Mouse (Mus musculus) CH12.LX (cell line): Measurements from ENCODE around the gene Pdcd1lg2. TPM values are rescaled to one million over a fixed set of nuclear protein-coding genes. Genes with fewer than 3 reads are reported as not detected.

Source experiments
- DNase-seq: peaks from one replicate; pipeline ENCODE4 v3.0.0-alpha.2; 2013; ENCODE audit errors: extremely low read depth
- H3K27ac ChIP-seq: 2 replicates; pipeline ENCODE4 v1.5.1; 2012; ENCODE audit warnings: low read depth, mild to moderate bottlenecking, control low read depth, moderate library complexity; ENCODE audit not compliant: insufficient read depth
- H3K27me3 ChIP-seq: replicated peaks from 2 replicates; pipeline ENCODE3; 2012; ENCODE audit warnings: inconsistent platforms
- H3K36me3 ChIP-seq, 2 experiments: replicated peaks in 1 of 2; 2 replicates each; pipeline versions ENCODE3 to v1.6.1; 2012; ENCODE audit warnings: inconsistent platforms in 1 of 2, low read length in 1 of 2, mild to moderate bottlenecking in 1 of 2, mixed read lengths in 1 of 2, moderate library complexity in 1 of 2; ENCODE audit not compliant: control insufficient read depth in 1 of 2, insufficient read depth in 1 of 2
- H3K4me1 ChIP-seq, 2 experiments: 2 replicates each; pipeline ENCODE4 v1.6.1; 2012; ENCODE audit warnings: inconsistent platforms in 1 of 2, moderate library complexity in 1 of 2; ENCODE audit not compliant: insufficient read depth in 2 of 2, control insufficient read depth in 1 of 2
- H3K4me2 ChIP-seq: 2 replicates; pipeline ENCODE4 v1.6.1; 2012; ENCODE audit warnings: low read depth, mild to moderate bottlenecking, control low read depth; ENCODE audit not compliant: poor library complexity, insufficient read depth, severe bottlenecking
- H3K4me3 ChIP-seq, 3 experiments: fragments of 150-350 bp in 1 of 3; sonication (generic) in 1 of 3; replicated peaks in 1 of 3; 2 replicates each; pipeline versions ENCODE3 to v1.5.1; 2011 to 2012; ENCODE audit warnings: low read depth in 2 of 3, low read length in 2 of 3, mild to moderate bottlenecking in 2 of 3, moderate library complexity in 2 of 3, control low read depth in 1 of 3, improper control_type of control experiment in 1 of 3, inconsistent platforms in 1 of 3, mixed read lengths in 1 of 3; ENCODE audit not compliant: poor library complexity in 1 of 3
- H3K79me2 ChIP-seq: replicated peaks from 2 replicates; pipeline ENCODE4 v1.6.1; 2012; ENCODE audit warnings: mild to moderate bottlenecking, moderate library complexity; ENCODE audit not compliant: control insufficient read depth, poor library complexity, insufficient read depth, severe bottlenecking; ENCODE audit errors: extremely low read depth
- H3K9ac ChIP-seq: 2 replicates; pipeline ENCODE4 v1.6.1; 2012; ENCODE audit warnings: low read depth, mild to moderate bottlenecking, control low read depth, moderate library complexity; ENCODE audit not compliant: insufficient read depth
- H3K9me3 ChIP-seq: replicated peaks from 2 replicates; pipeline ENCODE3; 2012; ENCODE audit warnings: low read length, inconsistent platforms, mixed read lengths
- BHLHE40 ChIP-seq: IDR thresholded peaks from 2 replicates; pipeline ENCODE4 v1.6.1; 2011; ENCODE audit warnings: mild to moderate bottlenecking, low read depth, low read length, improper control_type of control experiment
- CHD1 ChIP-seq: IDR thresholded peaks from 2 replicates; pipeline ENCODE4 v1.6.1; 2012; ENCODE audit warnings: low read depth, low read length, improper control_type of control experiment, inconsistent platforms
- CHD2 ChIP-seq: IDR thresholded peaks from 2 replicates; pipeline ENCODE4 v1.6.1; 2011; ENCODE audit warnings: low read length, improper control_type of control experiment
- E2F4 ChIP-seq: IDR thresholded peaks from 2 replicates; pipeline ENCODE4 v1.6.1; 2011; ENCODE audit warnings: low read depth, low read length, improper control_type of control experiment; ENCODE audit not compliant: insufficient replicate concordance
- ELF1 ChIP-seq: IDR thresholded peaks from 2 replicates; pipeline ENCODE4 v1.6.1; 2014; ENCODE audit warnings: low read depth, mild to moderate bottlenecking, inconsistent platforms, low read length, improper control_type of control experiment
- EP300 ChIP-seq: IDR thresholded peaks from 2 replicates; pipeline ENCODE4 v1.6.1; 2011; ENCODE audit warnings: low read length, improper control_type of control experiment
- ETS1 ChIP-seq: conservative IDR thresholded peaks from 2 replicates; pipeline ENCODE4 v1.6.1; 2012; ENCODE audit warnings: low read depth, mild to moderate bottlenecking, inconsistent platforms, low read length, improper control_type of control experiment, moderate library complexity
- GABPA ChIP-seq: IDR thresholded peaks from 2 replicates; pipeline ENCODE4 v1.6.1; 2012; ENCODE audit warnings: low read depth, low read length, improper control_type of control experiment, inconsistent platforms; ENCODE audit not compliant: insufficient replicate concordance
- HCFC1 ChIP-seq: IDR thresholded peaks from 2 replicates; pipeline ENCODE4 v1.6.1; 2012; ENCODE audit warnings: low read depth, mild to moderate bottlenecking, inconsistent platforms, low read length, improper control_type of control experiment
- IRF4 ChIP-seq: IDR thresholded peaks from 2 replicates; pipeline ENCODE4 v1.6.1; 2014; ENCODE audit warnings: low read depth, mild to moderate bottlenecking, inconsistent platforms, low read length, improper control_type of control experiment
- JUN ChIP-seq: IDR thresholded peaks from 2 replicates; pipeline ENCODE4 v1.6.1; 2011; ENCODE audit warnings: low read depth, mild to moderate bottlenecking, low read length, improper control_type of control experiment, moderate library complexity; ENCODE audit not compliant: insufficient read depth
- JUND ChIP-seq: conservative IDR thresholded peaks from 2 replicates; pipeline ENCODE4 v1.6.1; 2011; ENCODE audit warnings: low read depth, low read length, improper control_type of control experiment
- MAX ChIP-seq: IDR thresholded peaks from 2 replicates; pipeline ENCODE4 v1.6.1; 2011; ENCODE audit warnings: low read length, improper control_type of control experiment
- MEF2A ChIP-seq: IDR thresholded peaks from 2 replicates; pipeline ENCODE4 v1.6.1; 2014; ENCODE audit warnings: low read depth, mild to moderate bottlenecking, inconsistent platforms, low read length, improper control_type of control experiment, borderline replicate concordance
- MYC ChIP-seq: IDR thresholded peaks from 2 replicates; pipeline ENCODE4 v1.6.1; 2011; ENCODE audit warnings: low read depth, mild to moderate bottlenecking, improper control_type of control experiment, low read length
- NELFE ChIP-seq: IDR thresholded peaks from 2 replicates; pipeline ENCODE4 v1.6.1; 2011; ENCODE audit warnings: low read depth, low read length, improper control_type of control experiment
- POLR2AphosphoS2 ChIP-seq: IDR thresholded peaks from 2 replicates; pipeline ENCODE4 v1.6.1; 2011; ENCODE audit warnings: low read depth, low read length, improper control_type of control experiment
- RAD21 ChIP-seq: IDR thresholded peaks from 2 replicates; pipeline ENCODE4 v1.6.1; 2011; ENCODE audit warnings: low read depth, mild to moderate bottlenecking, low read length, improper control_type of control experiment, moderate library complexity
- SIN3A ChIP-seq: IDR thresholded peaks from 2 replicates; pipeline ENCODE4 v1.6.1; 2012; ENCODE audit warnings: low read length, improper control_type of control experiment, inconsistent platforms
- SMC3 ChIP-seq: IDR thresholded peaks from 2 replicates; pipeline ENCODE4 v1.6.1; 2011; ENCODE audit warnings: low read depth, low read length, improper control_type of control experiment
- TBP ChIP-seq: conservative IDR thresholded peaks from 2 replicates; pipeline ENCODE4 v1.6.1; 2011; ENCODE audit warnings: low read depth, low read length, improper control_type of control experiment
- UBTF ChIP-seq: IDR thresholded peaks from 2 replicates; pipeline ENCODE4 v1.6.1; 2012; ENCODE audit warnings: low read depth, mild to moderate bottlenecking, inconsistent platforms, low read length, improper control_type of control experiment, moderate library complexity
- USF1 ChIP-seq: IDR thresholded peaks from 2 replicates; pipeline ENCODE4 v1.6.1; 2014; ENCODE audit warnings: low read depth, mild to moderate bottlenecking, inconsistent platforms, low read length, improper control_type of control experiment
- USF2 ChIP-seq: conservative IDR thresholded peaks from 2 replicates; pipeline ENCODE4 v1.6.1; 2011; ENCODE audit warnings: low read depth, low read length, improper control_type of control experiment
- ZMIZ1 ChIP-seq: IDR thresholded peaks from 2 replicates; pipeline ENCODE4 v1.6.1; 2012; ENCODE audit warnings: low read depth, mild to moderate bottlenecking, inconsistent platforms, low read length, improper control_type of control experiment
- dilution Hi-C: fragments of 300-500 bp; cut with MboI; formaldehyde crosslinking; loops from 2 replicates; pipeline ENCODE4 v1.14.3; 2020; ENCODE audit warnings: low sequenced_read_pairs; ENCODE audit not compliant: extremely low pct_unique_long_range_greater_than_20kb, extremely low pct_ligation_motif_present
- in situ Hi-C: fragments of 300-500 bp; cut with MboI; formaldehyde crosslinking; loops from 3 replicates; pipeline ENCODE4 v1.14.3; 2019; ENCODE audit warnings: low sequenced_read_pairs, low pct_ligation_motif_present, low pct_unique_long_range_greater_than_20kb, mixed read lengths
- polyA plus RNA-seq: library from polyadenylated mRNA; unstranded; fragments of >175 nt; gene quantifications from 2 replicates; pipeline ENCODE4 v1.2.1, GENCODE M21; 2012; ENCODE audit warnings: low read depth; ENCODE audit not compliant: insufficient read length
- total RNA-seq, 2 experiments: library from RNA; depleted of rRNA; stranded (reverse); fragments of 300-350 nt in 1 of 2; fragments of >200 nt in 1 of 2; gene quantifications; 2 replicates each; pipeline ENCODE4 v1.2.3; 2012 to 2014

Pdcd1lg2 gene
- total and polyA plus RNA-seq, 3 experiments: 1.4 to 5.5 (median 1.7) TPM

GRCm38 (mm10) chr19:29511826-29512225 lies 101.1 kb downstream of the Pdcd1lg2 start:
- Histone ChIP-seq H3K9ac (no peak overlapping the region), H3K27me3 (no peaks in the 10 kb centered on the region), H3K4me1 (peaks cover 3 to 24% of the 10 kb centered on the region in 2 experiments; a peak in 3 of 4 replicates), H3K4me2 (no peak overlapping the region), H3K9me3 (peaks cover 11% of the 10 kb centered on the region), H3K36me3 (peaks cover 7 to 39% of the 10 kb centered on the region in 2 experiments), H3K79me2 (no peaks in the 10 kb centered on the region), H3K27ac (no peak overlapping the region), H3K4me3 (no peak overlapping the region)
- TF ChIP-seq CHD2: no peak
- no peak for TF ChIP-seq POLR2AphosphoS2
- TF ChIP-seq USF1: no peak
- TF ChIP-seq E2F4: no peak
- TF ChIP-seq ZMIZ1: no peak
- no peak for TF ChIP-seq MEF2A
- no peak for TF ChIP-seq UBTF
- no peak for TF ChIP-seq MYC
- no peak for TF ChIP-seq BHLHE40
- no peak for TF ChIP-seq IRF4
- no peak for TF ChIP-seq JUND
- TF ChIP-seq TBP: no peak
- in situ Hi-C loops: loop anchor here (10.0 to 25.0 kb wide), 2 partner anchors 450 to 527 kb away; no protein-coding TSS in a partner anchor
- no peak for DNase-seq
- dilution Hi-C loops: no loop called here

- H3K27me3 ChIP-seq: no peaks in the 10 kb centered on the region
- H3K4me1 ChIP-seq: peaks cover 3 to 27% of the 10 kb centered on the region in 2 experiments; a peak in 3 of 4 replicates
- TF ChIP-seq JUN: no peak
- peak; percentile 57 for TF ChIP-seq IRF4
- TF ChIP-seq JUND: no peak
- TF ChIP-seq HCFC1: no peak
- TF ChIP-seq MEF2A: no peak
- no peak for TF ChIP-seq GABPA
- TF ChIP-seq RAD21: no peak
- no peak for TF ChIP-seq UBTF
- 0 out of 2 replicates have a peak, but pooled peaks have one; percentile 13 for TF ChIP-seq BHLHE40
- no peak for TF ChIP-seq USF2
- no peak for TF ChIP-seq SMC3
- TF ChIP-seq CHD1: no peak
- TF ChIP-seq EP300: peak; percentile 66
- TF ChIP-seq ETS1: peak; percentile 34; the same call in 1 of the 2 replicates
- TF ChIP-seq NELFE: no peak
- TF ChIP-seq SIN3A: no peak
- no peak for TF ChIP-seq MAX
- TF ChIP-seq ELF1: no peak
- H3K27ac ChIP-seq: no peak overlapping the region
- H3K4me3 ChIP-seq: no peak overlapping the region
- H3K9ac ChIP-seq: no peak overlapping the region
- dilution Hi-C loops: no loop called here
- H3K79me2 ChIP-seq: no peaks in the 10 kb centered on the region
- peaks cover 7 to 45% of the 10 kb centered on the region in 2 experiments for H3K36me3 ChIP-seq
- H3K9me3 ChIP-seq: peaks cover 11% of the 10 kb centered on the region
- peak; percentile 79 for DNase-seq
- H3K4me2 ChIP-seq: no peak overlapping the region
- in situ Hi-C loops: loop anchor here (10.0 to 25.0 kb wide), 2 partner anchors 451 to 528 kb away; no protein-coding TSS in a partner anchor
Observed at GRCm38 (mm10) chr19:29513111-29513766, 102.5 kb downstream of the Pdcd1lg2 start.
